Mouse (Mus musculus) small intestine, adult 2 months (tissue): ENCODE results near the gene Ccdc124. TPM values are rescaled to one million over a fixed set of nuclear protein-coding genes. Genes with fewer than 3 reads are reported as not detected.

Source experiments
- H3K27ac ChIP-seq: fragments of 200-500 bp; 2 replicates; pipeline ENCODE4 v1.5.1; 2012; ENCODE audit warnings: low read depth, low read length, control low read depth, inconsistent platforms; ENCODE audit not compliant: insufficient read depth
- H3K27me3 ChIP-seq: fragments of 200-500 bp; 2 replicates; pipeline ENCODE4 v1.6.1; 2012; ENCODE audit warnings: mild to moderate bottlenecking, moderate library complexity, low read length, inconsistent platforms; ENCODE audit not compliant: control insufficient read depth, insufficient read depth
- H3K36me3 ChIP-seq: fragments of 200-500 bp; 2 replicates; pipeline ENCODE4 v1.6.1; 2012; ENCODE audit warnings: mild to moderate bottlenecking, low read length, control low read depth, inconsistent platforms; ENCODE audit not compliant: control insufficient read depth, insufficient read depth
- H3K4me1 ChIP-seq: fragments of 200-500 bp; 2 replicates; pipeline ENCODE4 v1.6.1; 2012; ENCODE audit warnings: low read length, inconsistent platforms, mixed read lengths; ENCODE audit not compliant: control insufficient read depth, insufficient read depth, insufficient read length
- H3K4me3 ChIP-seq: fragments of 200-500 bp; 2 replicates; pipeline ENCODE4 v1.5.1; 2012; ENCODE audit warnings: low read depth, mild to moderate bottlenecking, control low read depth, inconsistent platforms, low read length, moderate library complexity
- CTCF ChIP-seq: fragments of 200-500 bp; IDR thresholded peaks from 2 replicates; pipeline ENCODE4 v1.5.1; 2012; ENCODE audit warnings: low read depth, mild to moderate bottlenecking, control low read depth, inconsistent platforms, low read length, moderate library complexity, mixed read lengths; ENCODE audit not compliant: insufficient replicate concordance, insufficient read length; ENCODE audit errors: extremely low read depth
- POLR2A ChIP-seq: fragments of 200-500 bp; IDR thresholded peaks from 2 replicates; pipeline ENCODE4 v1.6.1; 2012; ENCODE audit warnings: low read depth, mild to moderate bottlenecking, control low read depth, inconsistent platforms, low read length, moderate library complexity
- WGBS: fragments of 180-500 bp; shearing (Covaris S2); methylation state at CpG from one replicate; pipeline ENCODE4 v1.1.7; 2018; 5-methylcytosine and 5-hydroxymethylcytosine counted together
- polyA plus RNA-seq: library from polyadenylated mRNA; depleted of rRNA; stranded (reverse); fragments of >200 nt; gene quantifications from 2 replicates; pipeline ENCODE4 v1.2.3, GENCODE M21; 2012

The Ccdc124 gene
- polyA plus RNA-seq, 1 experiment = 64.7 TPM

- no peak for TF ChIP-seq POLR2A
- no peak for TF ChIP-seq CTCF
- WGBS = 56% methylated on average over 40 of the region's 40 CpGs
- peaks cover 6% of the 10 kb centered on the region for H3K36me3 ChIP-seq
- H3K27ac ChIP-seq = no peak overlapping the region
- peak overlapping the region; percentile 23 for H3K4me3 ChIP-seq
- peaks cover 21% of the 10 kb centered on the region for H3K4me1 ChIP-seq
- peaks cover 14% of the 10 kb centered on the region for H3K27me3 ChIP-seq
These were observed 5.1 kb downstream of the Ccdc124 start for GRCm38 (mm10) chr8:70868559-70869198.

- peaks cover 6% of the 10 kb centered on the region for H3K36me3 ChIP-seq
- H3K27me3 ChIP-seq = peaks cover 34% of the 10 kb centered on the region
- peaks cover 28% of the 10 kb centered on the region for H3K4me1 ChIP-seq
- H3K4me3 ChIP-seq = no peak overlapping the region
- no peak overlapping the region for H3K27ac ChIP-seq
- 84% methylated on average over 7 of the region's 7 CpGs for WGBS
- TF ChIP-seq CTCF = no peak
These were observed 7.2 kb downstream of the Ccdc124 start for GRCm38 (mm10) chr8:70866566-70866965.

GRCm38 (mm10) chr8:70866001-70866520 lies 7.7 kb downstream of the Ccdc124 start:
- Histone ChIP-seq H3K4me1 (peaks cover 28% of the 10 kb centered on the region), H3K27ac (peak overlapping the region; percentile 26), H3K4me3 (peak overlapping the region; percentile 66), H3K36me3 (peaks cover 6% of the 10 kb centered on the region), H3K27me3 (peaks cover 34% of the 10 kb centered on the region)
- no peak for TF ChIP-seq POLR2A
- TF ChIP-seq CTCF = no peak
- WGBS = 3% methylated on average over 12 of the region's 12 CpGs

GRCm38 (mm10) chr8:70865350-70866000 lies 8.3 kb downstream of the Ccdc124 start:
- TF ChIP-seq POLR2A (no peak; the same call in 1 of the 2 replicates), CTCF (0 out of 2 replicates have a peak, but pooled peaks have one; percentile 13)
- WGBS = under 1% methylated on average over 46 of the region's 46 CpGs
- Histone ChIP-seq H3K36me3 (peaks cover 6% of the 10 kb centered on the region), H3K4me3 (peak overlapping the region; percentile 66), H3K4me1 (peaks cover 28% of the 10 kb centered on the region), H3K27me3 (peaks cover 34% of the 10 kb centered on the region), H3K27ac (no peak overlapping the region)

- no peak overlapping the region for H3K27ac ChIP-seq
- peaks cover 6% of the 10 kb centered on the region for H3K36me3 ChIP-seq
- peaks cover 34% of the 10 kb centered on the region for H3K27me3 ChIP-seq
- WGBS = 3% methylated on average over 24 of the region's 24 CpGs
- H3K4me1 ChIP-seq = peaks cover 28% of the 10 kb centered on the region
- H3K4me3 ChIP-seq = peak overlapping the region; percentile 66
- TF ChIP-seq CTCF = no peak
- no peak for TF ChIP-seq POLR2A
These were observed 9.0 kb downstream of the Ccdc124 start for GRCm38 (mm10) chr8:70864712-70865221.

GRCm38 (mm10) chr8:70863956-70864711 lies 9.6 kb downstream of the Ccdc124 start:
- H3K4me1 ChIP-seq = peaks cover 26% of the 10 kb centered on the region
- H3K27ac ChIP-seq = no peak overlapping the region
- TF ChIP-seq CTCF (no peak), POLR2A (no peak)
- H3K36me3 ChIP-seq = peaks cover 6% of the 10 kb centered on the region
- H3K27me3 ChIP-seq = peaks cover 34% of the 10 kb centered on the region
- 1% methylated on average over 46 of the region's 46 CpGs for WGBS
- peak overlapping the region; percentile 38 for H3K4me3 ChIP-seq
